Mouse (Mus musculus): ENCODE measurements at regions not wholly inside any gene's neighbourhood (a gene's known extent, or its start where the extent isn't known, plus 50 kb on each side); places are given as distances from the start of the nearest gene placed in this dataset.

DNA sequence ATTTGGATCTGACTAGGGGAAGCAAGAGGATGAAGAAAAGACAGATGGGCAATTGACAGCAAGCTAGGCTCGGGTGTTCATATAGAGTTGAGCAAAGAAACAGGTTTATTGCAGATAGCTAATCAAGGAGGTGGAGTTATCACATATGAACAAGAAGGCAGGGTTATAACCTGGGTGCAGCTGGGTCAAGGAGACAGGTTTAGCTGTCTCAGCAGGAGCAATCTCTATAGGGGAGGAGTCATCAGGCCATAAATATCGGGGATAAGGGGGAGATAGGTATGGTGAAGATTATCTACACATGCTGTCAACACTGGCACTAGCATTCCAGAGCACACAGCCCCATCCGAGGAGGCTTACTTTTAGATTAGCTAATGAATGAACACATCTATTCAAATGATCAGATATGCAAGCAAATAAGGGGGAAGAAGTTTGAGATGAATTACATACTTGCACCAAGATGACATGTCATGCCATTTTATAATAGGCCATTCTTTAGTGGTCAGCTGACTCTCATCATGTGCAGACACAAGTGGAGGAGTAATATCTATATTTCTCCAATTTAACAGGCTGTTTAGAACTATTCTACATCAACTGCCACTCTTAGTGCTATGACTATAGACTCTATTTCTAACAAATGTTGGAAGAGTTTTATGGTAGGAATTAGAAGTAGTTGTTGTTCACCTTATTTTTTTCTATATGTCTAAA is 76.9 kb downstream of the Lhx9 start:
- ATAC-seq (replicated peaks; ENCODE audit: poor library complexity, severe bottlenecking), result no peak

DNA sequence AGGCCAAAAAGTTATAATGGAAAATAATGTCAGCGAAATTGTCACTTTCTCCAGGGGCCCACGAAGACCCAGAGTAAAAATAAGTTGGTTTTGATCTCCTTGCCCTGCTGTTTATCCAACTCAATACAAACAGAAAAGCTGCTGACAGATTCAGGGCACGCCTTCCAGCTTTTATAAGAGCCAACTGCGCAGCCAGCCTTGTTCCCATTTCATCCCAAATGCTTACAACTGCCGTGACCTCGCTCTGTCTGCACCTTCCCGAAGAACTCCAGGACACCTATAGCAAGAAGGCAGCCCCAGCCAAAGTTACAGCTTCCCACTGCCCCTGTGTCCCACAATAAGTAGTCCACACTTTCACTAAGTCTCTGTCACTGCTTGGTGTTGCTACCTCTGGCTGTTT is 85.5 kb downstream of the Lhx9 start:
- ATAC-seq (replicated peaks; ENCODE audit: poor library complexity, severe bottlenecking), result no peak

DNA sequence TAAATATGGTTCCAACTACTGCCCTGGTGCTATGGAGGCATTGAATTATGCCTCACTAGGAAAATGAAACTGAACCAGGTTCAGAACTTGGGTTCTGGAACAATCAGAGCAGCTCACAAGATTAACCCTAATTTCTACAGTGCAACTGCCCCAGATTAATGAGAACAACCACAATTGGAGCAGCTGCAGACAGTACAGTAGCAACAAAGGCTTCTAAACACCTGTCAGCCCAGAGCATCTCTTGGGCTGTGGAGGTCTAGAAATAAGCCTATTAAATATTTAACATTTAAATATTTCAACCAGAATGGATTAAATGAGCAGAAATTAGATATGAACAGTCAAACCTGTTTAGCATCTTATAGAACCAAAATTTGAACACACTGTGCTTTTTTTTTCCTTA is 90.6 kb downstream of the Lhx9 start:
- no peak for ATAC-seq (replicated peaks; ENCODE audit: poor library complexity, severe bottlenecking)

DNA sequence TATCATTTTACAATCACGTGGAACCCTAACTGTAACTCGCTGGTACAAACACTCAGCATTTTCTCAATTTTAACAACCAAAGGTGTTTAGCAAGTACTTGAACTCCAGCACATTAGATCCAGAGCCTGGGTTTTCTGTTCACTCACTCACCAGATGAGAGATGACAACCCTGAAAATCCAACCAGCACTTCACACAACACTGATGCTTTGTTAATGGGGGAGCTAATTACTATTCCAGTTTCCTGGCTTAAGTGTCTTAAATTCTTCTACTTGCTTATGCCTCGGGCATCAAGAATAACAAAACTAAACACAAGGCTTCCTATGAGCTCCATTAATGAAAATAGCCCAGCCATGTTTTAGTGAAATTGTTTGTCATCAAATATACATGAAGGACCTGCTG is 113.4 kb upstream of the Nek7 start:
- ATAC-seq (replicated peaks; ENCODE audit: poor library complexity, severe bottlenecking), result no peak

DNA sequence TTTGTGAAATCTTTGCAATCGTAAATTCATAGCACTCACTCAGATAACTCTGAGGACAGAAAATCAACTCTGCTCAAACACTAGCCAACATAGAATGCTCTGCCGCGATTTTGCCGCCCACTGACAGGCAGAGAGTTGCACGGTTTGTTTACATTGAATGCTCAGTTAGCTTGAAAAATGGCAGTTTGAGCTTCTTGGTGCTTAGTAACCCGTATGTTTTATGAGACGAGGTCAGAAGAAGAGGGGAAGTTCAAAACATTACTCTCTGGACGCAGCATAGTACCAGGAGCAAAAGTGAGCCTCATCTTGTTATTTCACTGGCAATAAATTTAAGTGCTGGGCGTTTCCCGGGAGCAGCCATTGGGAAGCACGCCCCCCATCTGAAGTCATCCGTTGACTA is 111.1 kb upstream of the Nek7 start:
- ATAC-seq (replicated peaks; ENCODE audit: poor library complexity, severe bottlenecking), result no peak

DNA sequence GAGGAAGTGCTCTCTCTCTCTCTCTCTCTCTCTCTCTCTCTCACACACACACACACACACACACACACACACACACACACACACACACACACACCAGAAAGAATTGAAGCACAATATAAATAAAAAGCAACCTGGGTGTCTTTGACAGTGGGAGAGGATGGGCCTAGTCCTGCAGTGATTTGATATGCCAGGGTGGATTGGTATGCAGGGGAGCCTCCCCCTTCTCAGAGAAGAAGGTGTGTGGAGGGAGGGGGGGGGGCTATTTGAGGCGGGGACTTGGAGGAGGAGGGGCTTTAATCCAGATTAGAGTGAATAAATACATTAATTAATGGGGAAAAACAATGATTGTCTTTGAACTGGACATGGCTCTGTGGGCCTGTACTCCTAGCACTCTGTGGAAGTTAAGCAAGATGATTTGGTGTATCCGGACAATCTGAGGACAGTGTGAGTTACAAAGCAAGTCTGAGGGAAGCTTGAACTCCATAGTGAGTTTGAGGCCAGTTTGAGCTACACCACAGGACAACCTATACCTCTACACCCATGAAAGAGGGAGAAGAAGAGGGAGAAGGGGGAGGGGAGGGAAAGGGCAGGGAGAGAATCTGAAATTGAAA is 109.3 kb upstream of the Nek7 start:
- no peak for ATAC-seq (replicated peaks; ENCODE audit: poor library complexity, severe bottlenecking)

DNA sequence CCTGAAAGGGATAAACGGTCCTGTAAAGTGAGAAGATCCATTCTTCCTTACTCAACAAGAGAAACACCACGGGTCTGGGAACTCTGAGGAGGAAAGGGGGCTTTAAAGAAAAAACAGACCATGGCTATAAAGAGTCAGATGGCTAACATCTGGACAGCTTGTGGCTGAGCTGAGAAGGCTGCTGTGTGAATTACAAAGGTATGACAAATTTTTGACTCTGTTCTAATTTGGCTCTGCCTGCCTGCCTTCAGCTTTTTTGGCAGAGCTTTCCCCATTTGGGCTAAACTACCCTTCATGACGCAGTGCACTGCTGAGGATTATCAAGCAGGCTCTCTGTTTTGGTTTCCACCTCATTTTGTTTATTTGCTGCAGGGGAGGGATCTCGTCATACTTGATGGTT is 100.8 kb upstream of the Nek7 start:
- ATAC-seq (replicated peaks; ENCODE audit: poor library complexity, severe bottlenecking), result no peak

DNA sequence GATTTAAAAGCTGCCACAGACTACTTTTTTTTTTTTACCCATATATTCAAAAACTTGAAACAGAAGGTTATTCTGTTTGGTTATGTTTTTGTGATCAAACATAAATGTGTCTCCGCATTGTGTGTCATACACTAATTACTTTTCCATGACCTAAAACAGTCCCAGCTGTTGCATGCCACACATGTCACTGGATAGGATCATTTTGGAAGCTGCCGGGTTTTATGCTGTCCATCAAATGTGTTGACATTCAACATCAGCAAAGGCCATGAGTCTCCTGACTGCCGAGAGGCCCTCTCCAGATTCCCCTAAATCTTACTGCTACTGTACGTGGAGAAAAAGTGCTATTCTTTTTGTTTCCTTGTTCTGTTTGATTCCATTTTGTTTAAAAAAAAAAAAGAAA is 99.4 kb upstream of the Nek7 start:
- ATAC-seq (replicated peaks; ENCODE audit: poor library complexity, severe bottlenecking), result no peak

DNA sequence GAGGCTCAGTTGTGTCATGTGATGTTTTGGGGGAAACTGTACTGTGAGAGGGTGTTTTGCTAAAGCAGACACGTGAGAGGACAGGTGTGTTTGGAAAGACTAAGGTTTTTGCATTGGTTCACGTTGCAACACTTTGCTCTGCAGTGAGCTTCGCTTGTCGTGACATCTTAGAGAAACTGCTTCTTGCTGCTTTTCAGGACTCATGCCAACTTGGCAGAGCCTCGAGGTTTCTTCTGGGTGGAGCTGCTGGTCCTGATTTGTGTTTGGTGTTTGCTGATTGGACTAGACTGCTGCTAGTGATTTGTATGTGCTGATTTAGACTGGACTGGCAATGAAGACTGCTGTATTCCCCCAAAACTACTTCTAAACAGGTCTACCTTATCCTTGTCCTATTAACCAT is 97.0 kb upstream of the Nek7 start:
- ATAC-seq (replicated peaks; ENCODE audit: poor library complexity, severe bottlenecking), result no peak

DNA sequence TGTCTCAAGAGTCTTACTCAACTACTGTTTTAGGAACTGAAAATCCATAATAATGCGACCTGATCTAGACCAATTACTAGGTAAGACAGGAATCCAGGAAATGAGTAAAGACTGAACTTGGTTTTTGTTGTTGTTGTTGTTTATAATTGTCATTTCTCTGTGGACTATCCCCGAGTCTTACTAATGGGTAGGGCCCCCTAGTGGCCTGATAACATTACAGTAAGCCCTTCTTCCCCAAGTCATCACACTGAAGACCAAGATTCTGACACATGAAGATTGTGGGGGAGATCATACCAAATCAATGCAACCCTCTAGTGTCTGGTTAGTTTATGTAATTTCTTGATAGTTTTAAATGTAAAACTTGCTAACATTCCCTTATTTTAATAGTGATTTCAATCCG is 95.2 kb upstream of the Nek7 start:
- no peak for ATAC-seq (replicated peaks; ENCODE audit: poor library complexity, severe bottlenecking)

DNA sequence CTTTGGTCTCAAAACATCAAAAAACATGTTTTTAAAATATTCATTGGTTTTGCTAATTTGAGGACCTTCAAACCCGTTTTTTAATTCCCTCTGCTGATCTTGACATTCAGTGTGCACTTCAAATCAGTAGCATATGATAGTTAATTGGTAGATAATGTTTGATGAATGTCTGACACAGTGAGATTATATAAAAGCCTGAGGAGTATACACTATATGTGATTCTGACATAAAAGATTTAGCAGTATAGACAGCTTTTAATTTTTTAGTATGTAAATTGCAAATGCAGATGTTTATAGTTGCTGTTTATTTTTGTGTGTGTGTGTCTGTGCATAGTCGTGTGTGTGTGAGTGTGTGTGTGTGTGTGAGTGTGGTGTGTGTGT is 89.3 kb upstream of the Nek7 start:
- no peak for ATAC-seq (replicated peaks; ENCODE audit: poor library complexity, severe bottlenecking)

DNA sequence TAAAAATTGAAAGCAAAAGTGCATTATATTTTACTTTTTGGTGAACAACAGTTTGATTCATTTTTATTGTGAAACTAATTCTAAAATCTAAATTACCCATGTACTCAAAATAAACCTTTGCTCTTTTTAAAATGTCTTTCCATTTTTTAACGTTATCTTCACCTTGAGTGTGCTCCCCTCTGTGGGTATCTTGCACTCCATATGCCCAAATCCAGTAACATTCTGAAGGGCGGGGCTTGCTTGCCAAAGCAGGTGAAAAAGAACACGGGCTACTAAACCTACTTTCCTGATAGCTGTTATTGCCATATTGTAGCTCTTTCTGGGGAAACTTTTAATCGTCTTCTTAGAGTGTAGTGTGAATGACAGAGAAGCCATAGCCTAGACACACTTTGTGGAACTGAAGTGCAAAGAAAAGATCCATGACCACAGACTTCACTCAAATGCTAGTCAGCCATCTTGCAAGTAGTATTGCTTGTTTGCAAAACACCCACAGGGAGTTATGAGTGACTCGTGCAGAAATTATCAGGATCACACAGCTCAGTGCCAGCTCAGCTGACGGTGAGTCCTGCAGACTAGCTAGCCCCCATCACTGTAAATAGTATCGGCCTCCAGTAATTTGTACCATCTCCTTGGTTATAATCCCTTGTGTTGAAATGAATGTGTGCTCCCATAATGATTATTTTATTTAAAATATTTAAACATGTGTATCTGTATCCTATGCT is 88.7 kb upstream of the Nek7 start:
- ATAC-seq (replicated peaks; ENCODE audit: poor library complexity, severe bottlenecking), result no peak

DNA sequence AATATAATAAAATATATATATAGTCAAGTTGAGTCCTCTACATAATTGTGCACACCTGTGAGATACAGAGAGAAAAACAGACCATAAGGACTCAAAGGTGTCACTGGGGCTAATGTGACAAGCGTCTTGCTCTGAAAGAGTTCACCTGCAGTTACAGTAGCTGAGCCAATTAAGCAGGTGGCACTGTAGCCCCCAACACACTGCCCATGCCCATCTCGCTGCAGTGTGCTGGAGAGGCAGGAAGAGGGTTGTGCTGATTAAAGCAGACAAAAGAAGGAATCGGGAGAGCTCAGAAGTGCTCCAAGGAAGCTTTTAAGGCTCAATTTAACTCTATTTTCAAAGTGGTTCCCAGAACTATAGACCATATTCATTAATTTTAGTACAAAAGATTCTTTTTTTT is 88.0 kb upstream of the Nek7 start:
- ATAC-seq (replicated peaks; ENCODE audit: poor library complexity, severe bottlenecking), result no peak

DNA sequence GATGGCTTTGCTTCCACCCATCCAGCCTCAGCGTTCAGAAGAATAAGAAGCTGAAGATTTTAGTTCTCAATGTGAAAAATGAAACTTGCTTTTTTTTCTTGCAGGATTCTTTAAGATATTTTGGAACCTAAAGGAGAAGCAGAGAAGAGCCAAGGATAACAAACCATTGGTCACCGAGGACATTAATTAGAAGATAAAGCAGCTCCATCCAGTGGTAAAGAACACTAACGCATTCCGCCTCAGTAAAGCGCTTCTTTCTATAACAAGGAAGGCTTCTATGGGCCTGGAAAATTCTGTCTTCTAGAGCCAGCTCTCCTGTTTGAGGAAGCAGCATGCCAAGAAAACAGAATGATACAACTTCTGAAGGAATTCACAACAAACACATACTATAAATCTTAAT is 83.3 kb upstream of the Nek7 start:
- ATAC-seq (replicated peaks; ENCODE audit: poor library complexity, severe bottlenecking), result no peak

DNA sequence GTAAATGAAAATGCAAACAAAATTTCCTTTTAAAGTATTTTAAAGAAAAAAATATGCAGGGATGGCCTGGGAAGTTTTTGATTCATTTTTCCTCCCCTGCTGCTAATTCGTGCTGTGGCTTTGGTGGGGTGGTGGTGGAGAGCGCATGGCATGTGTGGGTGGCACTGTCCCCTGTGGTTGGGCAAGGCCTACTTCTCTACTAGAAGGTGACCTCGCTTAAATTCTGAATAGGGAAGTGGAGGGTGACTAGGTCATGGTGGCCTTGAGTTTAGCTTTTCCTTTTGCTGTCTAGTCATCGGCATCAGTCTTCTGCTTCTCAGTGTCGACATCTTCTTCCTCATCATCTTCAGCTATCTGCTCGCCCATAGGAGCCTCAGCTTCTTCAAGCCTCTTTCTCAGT is 69.3 kb upstream of the Nek7 start:
- peak; percentile 93 for ATAC-seq (replicated peaks; ENCODE audit: poor library complexity, severe bottlenecking)

DNA sequence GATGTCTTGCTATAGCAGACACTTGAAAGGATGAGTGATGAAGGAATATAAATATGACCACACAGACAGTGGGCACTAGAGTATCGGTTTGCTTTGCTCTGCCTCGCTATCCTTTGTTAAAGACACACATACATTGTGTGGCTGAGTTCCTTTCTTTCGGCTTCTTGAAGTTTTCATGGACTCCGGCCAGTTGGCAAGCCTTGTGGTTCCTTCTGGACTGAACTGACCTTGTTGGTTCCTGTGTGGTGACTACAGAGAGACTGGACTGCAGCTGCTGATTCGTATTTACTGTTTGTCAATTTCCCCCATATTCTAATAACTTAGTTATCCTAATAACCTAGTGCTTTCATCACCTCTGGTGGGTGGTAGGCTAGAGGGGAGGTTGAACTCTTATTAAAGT is 66.8 kb upstream of the Nek7 start:
- ATAC-seq (replicated peaks; ENCODE audit: poor library complexity, severe bottlenecking), result no peak

DNA sequence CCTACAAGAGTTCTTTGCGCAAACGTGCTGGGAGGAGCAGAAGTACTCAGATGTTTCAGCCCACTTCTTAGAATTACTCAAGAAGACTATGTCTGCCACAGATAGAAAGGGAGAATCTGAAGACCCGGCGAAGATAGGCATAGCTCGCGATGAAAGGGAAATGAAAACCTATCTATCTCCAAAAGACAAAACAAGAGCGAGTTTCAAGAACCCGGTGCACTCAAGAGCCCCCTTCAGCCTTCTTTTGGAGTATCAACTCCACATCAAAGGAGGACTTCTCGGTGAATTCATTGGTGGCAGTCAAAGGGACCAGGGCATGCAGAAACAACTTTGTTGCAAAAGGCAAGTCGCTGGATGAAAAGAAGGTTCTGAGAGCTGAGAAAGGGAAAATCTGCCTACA is 63.8 kb upstream of the Nek7 start:
- no peak; the same call in 1 of the 2 replicates for ATAC-seq (replicated peaks; ENCODE audit: poor library complexity, severe bottlenecking)

DNA sequence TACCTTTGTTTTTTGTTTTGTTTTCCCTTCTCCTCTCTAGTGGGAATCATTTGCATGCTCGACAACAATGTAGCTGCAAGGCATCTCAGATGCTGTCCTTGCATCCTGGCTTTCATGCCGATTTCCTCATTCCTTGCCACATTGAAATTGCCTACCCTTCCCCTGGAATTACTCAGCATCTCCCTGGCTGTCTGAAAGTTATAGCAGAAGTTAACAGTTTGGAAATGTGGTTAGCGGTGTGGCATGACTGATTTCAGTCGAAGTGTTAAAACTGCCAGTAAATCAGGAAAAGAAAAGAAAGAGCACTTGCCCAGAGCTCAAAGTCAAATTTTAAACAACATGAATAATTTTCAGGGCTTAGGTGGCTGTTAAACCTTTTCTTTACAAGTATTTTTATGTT is 62.0 kb upstream of the Nek7 start:
- ATAC-seq (replicated peaks; ENCODE audit: poor library complexity, severe bottlenecking), result peak; percentile 55

DNA sequence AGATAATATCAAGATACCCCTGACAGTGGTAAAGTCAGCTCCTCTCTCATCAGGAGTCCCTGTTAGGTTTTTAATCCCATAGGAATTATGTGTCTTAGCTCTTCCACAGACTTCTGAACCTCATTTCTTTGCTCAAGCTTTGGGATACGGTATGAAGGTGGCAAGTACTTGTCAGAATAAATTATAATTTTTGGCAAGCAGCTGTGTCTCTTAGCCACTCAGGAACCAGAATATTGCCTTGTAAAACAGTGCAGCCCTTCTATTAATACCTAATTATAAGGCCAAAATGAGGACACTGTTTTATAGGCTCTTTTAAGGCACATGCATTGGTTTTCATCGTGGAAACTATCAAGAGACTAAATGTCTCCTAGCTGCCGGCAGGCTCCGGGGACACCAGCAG is 54.3 kb upstream of the Nek7 start:
- ATAC-seq (replicated peaks; ENCODE audit: poor library complexity, severe bottlenecking), result no peak
